Mouse (Mus musculus) forebrain, embryonic 12.5 days (tissue): ENCODE measurements around the gene Rpl10. TPM values are rescaled to one million over a fixed set of nuclear protein-coding genes. Genes with fewer than 3 reads are reported as not detected.

Source experiments
- ATAC-seq: fragments of 200-750 bp; cut with Nextera tagmentation; 2 replicates; pipeline ENCODE4 v1.8.0; 2017; ENCODE audit warnings: moderate TSS enrichment; ENCODE audit not compliant: low FRiP score
- H3K27ac ChIP-seq: fragments of 300-500 bp; sonication (generic); 2 replicates; pipeline ENCODE4 v1.5.1; 2016; ENCODE audit warnings: mild to moderate bottlenecking
- H3K27me3 ChIP-seq: fragments of 300-500 bp; sonication (generic); 2 replicates; pipeline ENCODE4 v1.6.1; 2016; ENCODE audit warnings: mild to moderate bottlenecking
- H3K36me3 ChIP-seq: fragments of 300-500 bp; sonication (generic); replicated peaks from 2 replicates; pipeline ENCODE4 v1.6.1; 2016; ENCODE audit warnings: mild to moderate bottlenecking
- H3K4me1 ChIP-seq: fragments of 300-500 bp; sonication (generic); 2 replicates; pipeline ENCODE4 v1.6.1; 2016
- H3K4me2 ChIP-seq: fragments of 300-500 bp; sonication (generic); 2 replicates; pipeline ENCODE4 v1.6.1; 2016; ENCODE audit warnings: mild to moderate bottlenecking, moderate library complexity
- H3K4me3 ChIP-seq: fragments of 300-500 bp; sonication (generic); replicated peaks from 2 replicates; pipeline ENCODE4 v1.5.1; 2016; ENCODE audit warnings: mild to moderate bottlenecking
- H3K9ac ChIP-seq: fragments of 300-500 bp; sonication (generic); 2 replicates; pipeline ENCODE4 v1.6.1; 2016; ENCODE audit warnings: mild to moderate bottlenecking
- H3K9me3 ChIP-seq: fragments of 300-500 bp; sonication (generic); 2 replicates; pipeline ENCODE4 v1.6.1; 2016
- whole genome bisulfite sequencing: fragments of 180-500 bp; shearing (Covaris S2); methylation state at CpG from one replicate; pipeline ENCODE4 v1.1.7; 2016; 5-methylcytosine and 5-hydroxymethylcytosine counted together
- polyA plus RNA-seq: library from polyadenylated mRNA; unstranded; fragments of >200 nt; fragmentation: Nextera tagmentation; extraction: Ambion mirVana; gene quantifications from 2 replicates; pipeline ENCODE4 v1.2.1, GENCODE M21; 2016

Gene Rpl10
- 555 and 564 TPM in 2 replicates for polyA plus RNA-seq

- peak within 1 kb of the TSS; percentile 94 for H3K27ac ChIP-seq
- WGBS: 19% methylated on average over 42 of the region's 42 CpGs
- peak; percentile 96 for ATAC-seq
- peak within 1 kb of the TSS; percentile 57 for H3K4me3 ChIP-seq
- peak within 1 kb of the TSS; percentile 57 for H3K4me2 ChIP-seq
- H3K4me1 ChIP-seq: peaks cover 5% of the 10 kb centered on the region; the same call in 1 of the 2 replicates
- peak within 1 kb of the TSS; percentile 73 for H3K9ac ChIP-seq
- H3K9me3 ChIP-seq: no peaks in the 10 kb centered on the region
- H3K27me3 ChIP-seq: no peaks in the 10 kb centered on the region
- H3K36me3 ChIP-seq: peaks cover 5% of the 10 kb centered on the region
These were observed at the start of gene Rpl10 for GRCm38 (mm10) chrX:74270062-74270901. Gene Rpl10, plus strand, starts transcription at chrX:74270812.

GRCm38 (mm10) chrX:74230038-74230437, 40.6 kb upstream of the Rpl10 start:
- Histone ChIP-seq H3K27ac (no peak overlapping the region), H3K4me3 (no peak overlapping the region), H3K9ac (no peak overlapping the region), H3K9me3 (no peaks in the 10 kb centered on the region), H3K36me3 (peaks cover 100% of the 10 kb centered on the region), H3K4me2 (no peak overlapping the region), H3K27me3 (no peaks in the 10 kb centered on the region), H3K4me1 (no peaks in the 10 kb centered on the region)
- WGBS: 64% methylated on average over 1 of the region's 1 CpGs
- no peak; the same call in 1 of the 2 replicates for ATAC-seq

DNA sequence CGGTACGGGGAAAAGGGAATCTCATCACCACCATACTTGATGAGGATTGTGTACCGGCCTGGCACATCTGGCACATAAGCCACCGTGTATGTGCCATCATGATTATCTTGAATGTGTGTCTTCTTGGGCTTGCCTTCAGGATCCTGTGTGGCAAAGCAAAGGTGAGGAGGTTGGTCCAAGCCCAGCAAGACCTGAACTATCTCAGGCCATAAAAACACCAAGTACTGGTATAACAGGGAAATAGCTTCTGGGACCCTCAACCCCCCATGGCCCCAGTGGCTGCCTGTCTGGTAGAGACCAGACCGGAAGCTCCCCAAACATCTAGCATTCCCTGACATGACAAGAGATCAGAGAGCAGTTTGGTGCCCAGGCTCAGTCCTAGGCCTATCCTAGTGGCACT, 37.4 kb upstream of the Rpl10 start:
- no peak overlapping the region for H3K27ac ChIP-seq
- no peaks in the 10 kb centered on the region for H3K4me1 ChIP-seq
- WGBS: 92% methylated on average over 5 of the region's 5 CpGs
- no peaks in the 10 kb centered on the region for H3K27me3 ChIP-seq
- H3K36me3 ChIP-seq: peaks cover 96% of the 10 kb centered on the region
- H3K9ac ChIP-seq: no peak overlapping the region
- no peaks in the 10 kb centered on the region for H3K9me3 ChIP-seq
- no peak for ATAC-seq
- H3K4me2 ChIP-seq: no peak overlapping the region
- H3K4me3 ChIP-seq: no peak overlapping the region

- Histone ChIP-seq H3K27ac (no peak overlapping the region), H3K9me3 (no peaks in the 10 kb centered on the region), H3K4me1 (peaks cover 11% of the 10 kb centered on the region), H3K9ac (no peak overlapping the region), H3K4me2 (no peak overlapping the region), H3K27me3 (no peaks in the 10 kb centered on the region), H3K4me3 (no peak overlapping the region), H3K36me3 (peaks cover 76% of the 10 kb centered on the region)
- ATAC-seq: no peak
- 91% methylated on average over 4 of the region's 4 CpGs for WGBS
These were observed 30.3 kb upstream of the Rpl10 start for GRCm38 (mm10) chrX:74240332-74240731.

- peak overlapping the region; percentile 65 for H3K4me2 ChIP-seq
- peaks cover 11% of the 10 kb centered on the region for H3K4me1 ChIP-seq
- no peak overlapping the region for H3K27ac ChIP-seq
- no peaks in the 10 kb centered on the region for H3K27me3 ChIP-seq
- 97% methylated on average over 2 of the region's 2 CpGs for WGBS
- peak overlapping the region; percentile 56 for H3K4me3 ChIP-seq
- peak overlapping the region; percentile 68; the same call in 1 of the 2 replicates for H3K9ac ChIP-seq
- H3K36me3 ChIP-seq: peaks cover 49% of the 10 kb centered on the region
- ATAC-seq: no peak
- H3K9me3 ChIP-seq: no peaks in the 10 kb centered on the region
These were observed 27.2 kb upstream of the Rpl10 start for GRCm38 (mm10) chrX:74243396-74243795.

DNA sequence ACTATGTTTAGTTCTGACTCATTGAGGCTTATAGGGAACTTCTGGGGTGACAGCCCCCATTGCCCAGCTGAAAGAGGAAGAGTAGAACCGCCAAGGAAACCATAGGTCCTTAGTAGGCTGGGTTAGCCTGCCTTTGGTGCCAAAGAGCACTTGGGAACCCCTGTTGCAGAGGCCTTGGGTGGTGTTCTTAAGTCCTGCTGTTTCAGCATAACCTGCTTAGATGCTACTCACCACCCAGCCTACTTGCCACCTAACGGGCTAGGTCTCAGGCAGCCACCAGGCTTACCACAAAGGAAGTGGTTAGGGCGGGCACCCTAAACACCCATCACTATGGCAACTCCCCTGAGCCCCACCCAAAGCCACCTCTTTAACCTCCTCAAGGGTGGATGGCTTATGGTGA, 26.8 kb upstream of the Rpl10 start:
- Histone ChIP-seq H3K4me1 (peaks cover 11% of the 10 kb centered on the region), H3K27ac (no peak overlapping the region), H3K4me2 (peak overlapping the region; percentile 65), H3K9ac (peak overlapping the region; percentile 68), H3K9me3 (no peaks in the 10 kb centered on the region), H3K27me3 (no peaks in the 10 kb centered on the region), H3K4me3 (peak overlapping the region; percentile 56), H3K36me3 (peaks cover 45% of the 10 kb centered on the region)
- no peak for ATAC-seq
- 72% methylated on average over 3 of the region's 3 CpGs for WGBS

- WGBS: 24% methylated on average over 2 of the region's 3 CpGs
- H3K27me3 ChIP-seq: no peaks in the 10 kb centered on the region
- H3K36me3 ChIP-seq: peaks cover 37% of the 10 kb centered on the region
- H3K9me3 ChIP-seq: no peaks in the 10 kb centered on the region
- ATAC-seq: peak; percentile 33
- H3K4me1 ChIP-seq: peaks cover 18% of the 10 kb centered on the region
- peak overlapping the region; percentile 65 for H3K4me2 ChIP-seq
- H3K4me3 ChIP-seq: peak overlapping the region; percentile 56
- H3K9ac ChIP-seq: peak overlapping the region; percentile 68
- H3K27ac ChIP-seq: peak overlapping the region; percentile 89; the same call in 1 of the 2 replicates
These were observed 26.0 kb upstream of the Rpl10 start for GRCm38 (mm10) chrX:74244614-74245083.

DNA sequence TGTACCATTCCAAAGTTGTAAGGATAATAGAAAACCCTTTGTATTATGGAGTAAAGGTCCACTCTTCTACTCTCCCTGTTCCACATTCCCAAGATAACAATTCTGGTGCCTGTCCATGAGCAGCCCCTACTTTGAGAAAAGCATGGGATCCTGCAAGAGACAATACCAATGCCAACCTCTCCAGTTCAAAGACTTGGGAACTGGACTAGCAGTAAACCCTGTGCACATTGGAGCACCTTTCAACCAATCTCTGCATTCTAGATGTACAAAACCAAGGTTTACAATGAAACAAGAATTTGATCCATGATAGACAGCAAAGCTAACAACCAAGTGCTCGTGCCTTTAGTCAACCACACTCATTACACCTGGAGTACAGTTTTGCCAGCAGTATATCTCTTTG, 25.5 kb upstream of the Rpl10 start:
- ATAC-seq: no peak
- Histone ChIP-seq H3K9me3 (no peaks in the 10 kb centered on the region), H3K4me3 (peak overlapping the region; percentile 56), H3K4me1 (peaks cover 18% of the 10 kb centered on the region), H3K36me3 (peaks cover 32% of the 10 kb centered on the region), H3K27ac (peak overlapping the region; percentile 89), H3K27me3 (no peaks in the 10 kb centered on the region), H3K4me2 (peak overlapping the region; percentile 65), H3K9ac (peak overlapping the region; percentile 68)
- 26% methylated on average over 1 of the region's 1 CpGs for WGBS

- Histone ChIP-seq H3K4me2 (peak overlapping the region; percentile 65), H3K4me1 (peaks cover 18% of the 10 kb centered on the region), H3K36me3 (peaks cover 26% of the 10 kb centered on the region), H3K27me3 (no peaks in the 10 kb centered on the region), H3K4me3 (peak overlapping the region; percentile 56), H3K9me3 (no peaks in the 10 kb centered on the region), H3K27ac (peak overlapping the region; percentile 89), H3K9ac (peak overlapping the region; percentile 68)
- 14% methylated on average over 21 of the region's 21 CpGs for WGBS
- peak; percentile 61 for ATAC-seq
These were observed 24.9 kb upstream of the Rpl10 start for GRCm38 (mm10) chrX:74245687-74246086.

- peak overlapping the region; percentile 65 for H3K4me2 ChIP-seq
- no peaks in the 10 kb centered on the region for H3K9me3 ChIP-seq
- H3K4me3 ChIP-seq: peak overlapping the region; percentile 56
- H3K4me1 ChIP-seq: peaks cover 18% of the 10 kb centered on the region
- H3K27ac ChIP-seq: peak overlapping the region; percentile 89
- no peaks in the 10 kb centered on the region for H3K27me3 ChIP-seq
- WGBS: 19% methylated on average over 36 of the region's 38 CpGs
- H3K9ac ChIP-seq: peak overlapping the region; percentile 68
- peak; percentile 91 for ATAC-seq
- H3K36me3 ChIP-seq: peaks cover 21% of the 10 kb centered on the region
These were observed 24.4 kb upstream of the Rpl10 start for GRCm38 (mm10) chrX:74246213-74246681.

DNA sequence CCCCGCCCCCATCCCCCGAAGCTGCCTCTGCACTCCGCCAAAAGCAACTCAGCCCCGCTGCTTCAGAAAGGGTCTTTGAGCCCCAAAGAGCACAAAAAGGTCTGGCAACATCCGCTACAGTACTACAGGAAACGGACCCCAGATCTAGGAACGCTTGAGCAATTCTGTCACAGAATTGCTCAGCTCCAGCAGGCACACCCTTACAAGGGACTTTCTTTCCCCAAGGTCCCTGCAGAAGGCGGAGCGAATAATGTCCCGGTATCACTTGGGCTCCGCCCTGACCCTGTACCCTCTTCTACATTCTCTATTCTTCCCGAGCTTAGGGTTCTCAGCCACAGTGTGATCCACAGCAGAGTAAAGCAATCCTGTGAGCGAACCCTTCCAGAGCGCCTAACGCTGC, 23.9 kb upstream of the Rpl10 start:
- Histone ChIP-seq H3K4me2 (peak overlapping the region; percentile 51), H3K27ac (peak overlapping the region; percentile 65), H3K9ac (peak overlapping the region; percentile 44; the same call in 1 of the 2 replicates), H3K4me1 (peaks cover 18% of the 10 kb centered on the region), H3K9me3 (no peaks in the 10 kb centered on the region), H3K27me3 (no peaks in the 10 kb centered on the region), H3K4me3 (peak overlapping the region; percentile 56), H3K36me3 (peaks cover 16% of the 10 kb centered on the region)
- no peak; the same call in none of the 2 replicates for ATAC-seq
- 16% methylated on average over 13 of the region's 15 CpGs for WGBS

- 13% methylated on average over 3 of the region's 3 CpGs for WGBS
- no peak overlapping the region for H3K9ac ChIP-seq
- H3K4me3 ChIP-seq: no peak overlapping the region
- ATAC-seq: no peak
- H3K27me3 ChIP-seq: no peaks in the 10 kb centered on the region
- H3K4me1 ChIP-seq: peaks cover 14% of the 10 kb centered on the region
- peaks cover under 1% of the 10 kb centered on the region; the same call in 1 of the 2 replicates for H3K36me3 ChIP-seq
- no peak overlapping the region for H3K27ac ChIP-seq
- H3K9me3 ChIP-seq: no peaks in the 10 kb centered on the region
- H3K4me2 ChIP-seq: no peak overlapping the region
These were observed 22.0 kb upstream of the Rpl10 start for GRCm38 (mm10) chrX:74248651-74249050.
